Mouse (Mus musculus): ENCODE results near the gene S100a10. TPM values are rescaled to one million over a fixed set of nuclear protein-coding genes. Genes with fewer than 3 reads are reported as not detected.

S100a10 gene
- polyA plus RNA-seq, 1 experiment from 2014 or later, result 89.9 TPM

DNA sequence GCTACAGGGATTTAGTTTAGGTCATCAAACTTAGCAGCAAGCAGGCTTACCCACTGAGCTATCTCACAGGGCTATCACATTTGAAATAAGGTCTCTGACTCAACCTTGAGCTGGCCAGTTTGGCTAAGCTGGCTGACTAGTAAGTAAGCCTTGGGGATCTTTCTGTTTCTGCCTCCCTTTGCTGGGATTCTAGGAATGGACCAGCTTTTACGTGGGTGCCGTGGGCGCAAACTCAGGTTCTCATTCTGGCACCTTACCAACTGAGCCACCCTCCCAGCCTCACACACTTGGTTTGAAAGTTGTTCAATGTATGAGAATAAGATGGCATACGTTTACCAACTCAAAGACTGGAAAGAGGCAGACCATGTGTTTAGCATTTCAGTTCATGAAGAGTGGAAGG lies 8.3 kb downstream of the S100a10 start:
- no peak overlapping the region for H3K27ac ChIP-seq
- H3K27me3 ChIP-seq, result no peaks in the 10 kb centered on the region
- 95% methylated on average over 4 of the region's 4 CpGs for WGBS
- no peak overlapping the region for H3K4me3 ChIP-seq
- no peak overlapping the region for H3K4me2 ChIP-seq
- no peaks in the 10 kb centered on the region for H3K36me3 ChIP-seq (ENCODE audit: poor library complexity, severe bottlenecking)
- no peaks in the 10 kb centered on the region for H3K9me3 ChIP-seq (replicated peaks)
- no peak for ATAC-seq
- no peaks in the 10 kb centered on the region for H3K4me1 ChIP-seq
- H3K9ac ChIP-seq, result no peak overlapping the region

DNA sequence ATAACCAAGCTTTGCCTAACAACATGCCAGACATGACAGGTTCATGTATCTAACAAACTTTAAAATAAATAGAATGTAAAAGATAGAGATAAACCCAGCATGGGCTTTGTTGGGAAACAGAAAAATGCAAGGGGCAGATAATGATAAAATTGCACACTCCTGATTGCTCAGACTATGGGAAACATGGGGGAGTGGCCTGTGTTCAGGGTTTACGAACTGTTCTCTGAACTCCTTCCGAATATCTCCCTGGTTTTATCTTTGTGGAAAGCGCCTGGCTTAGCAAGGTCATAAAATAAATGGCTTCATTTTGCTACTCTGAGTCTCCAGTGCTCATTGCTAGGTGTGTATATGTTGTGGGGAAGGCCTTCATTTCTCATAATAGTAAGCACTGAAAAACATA lies 12.0 kb downstream of the S100a10 start:
- Histone ChIP-seq H3K9me3 (replicated peaks) (no peaks in the 10 kb centered on the region), H3K27ac (no peak overlapping the region), H3K36me3 (ENCODE audit: poor library complexity, severe bottlenecking) (no peaks in the 10 kb centered on the region), H3K27me3 (no peaks in the 10 kb centered on the region), H3K9ac (no peak overlapping the region), H3K4me1 (no peaks in the 10 kb centered on the region), H3K4me2 (no peak overlapping the region), H3K4me3 (no peak overlapping the region)
- no peak for ATAC-seq
- WGBS, result 97% methylated on average over 3 of the region's 3 CpGs

DNA sequence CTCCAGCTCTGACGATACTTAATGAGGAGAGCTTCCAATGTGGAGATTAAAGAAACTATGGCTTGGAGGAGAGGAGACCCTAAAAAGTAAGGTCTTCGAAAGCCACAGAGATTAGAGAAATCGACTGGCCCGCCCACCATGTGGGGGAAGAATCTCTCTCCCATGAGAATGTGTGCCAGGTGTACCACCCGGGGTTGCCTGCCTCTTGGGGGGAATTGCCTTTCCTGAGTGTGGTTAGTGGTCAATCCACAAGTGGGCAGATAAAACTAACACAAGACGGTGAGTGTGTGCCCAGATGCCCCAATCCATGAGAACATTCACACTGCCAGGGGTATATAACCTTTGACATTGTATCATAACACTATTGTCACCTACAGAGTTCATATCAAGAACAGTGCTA lies 12.8 kb downstream of the S100a10 start:
- ATAC-seq, result no peak
- Histone ChIP-seq H3K9ac (no peak overlapping the region), H3K4me3 (no peak overlapping the region), H3K36me3 (ENCODE audit: poor library complexity, severe bottlenecking) (no peaks in the 10 kb centered on the region), H3K27me3 (no peaks in the 10 kb centered on the region), H3K4me1 (no peaks in the 10 kb centered on the region), H3K4me2 (no peak overlapping the region), H3K9me3 (replicated peaks) (no peaks in the 10 kb centered on the region), H3K27ac (no peak overlapping the region)
- WGBS, result 90% methylated on average over 6 of the region's 6 CpGs

DNA sequence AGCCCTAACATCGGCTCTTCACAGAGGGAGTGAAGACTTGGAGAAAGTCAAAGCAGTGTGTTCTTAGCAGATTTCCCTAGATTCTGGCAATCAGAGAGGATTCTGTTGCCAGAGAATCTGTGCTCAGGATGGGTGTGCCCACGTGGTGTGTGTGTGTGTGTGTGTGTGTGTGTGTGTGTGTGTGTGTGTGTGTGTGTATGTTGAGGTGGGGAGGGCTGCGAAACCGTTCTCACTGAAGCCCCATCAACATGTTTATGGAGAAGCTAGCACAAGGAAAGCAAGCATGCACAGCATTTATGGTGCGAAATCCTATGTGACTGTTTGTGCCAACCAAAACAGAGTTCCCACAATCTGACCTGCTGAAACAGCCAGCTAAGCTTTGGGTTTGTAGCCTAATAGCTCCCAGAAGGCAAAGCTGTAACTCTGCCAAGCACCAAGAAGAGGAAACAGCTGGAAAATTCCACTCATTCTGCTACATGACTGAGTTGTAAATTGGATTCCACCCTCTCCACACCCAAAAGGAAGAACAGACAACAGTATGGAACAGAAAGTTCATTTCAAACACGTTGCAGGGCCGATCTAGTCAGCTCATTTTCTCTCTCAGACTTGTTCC lies 13.7 kb downstream of the S100a10 start:
- H3K36me3 ChIP-seq (ENCODE audit: poor library complexity, severe bottlenecking), result no peaks in the 10 kb centered on the region
- H3K9ac ChIP-seq, result no peak overlapping the region
- H3K4me2 ChIP-seq, result no peak overlapping the region
- ATAC-seq, result peak; percentile 16; the same call in 1 of the 2 replicates
- H3K4me1 ChIP-seq, result no peaks in the 10 kb centered on the region
- no peak overlapping the region for H3K27ac ChIP-seq
- no peaks in the 10 kb centered on the region for H3K27me3 ChIP-seq
- H3K4me3 ChIP-seq, result no peak overlapping the region
- H3K9me3 ChIP-seq (replicated peaks), result no peaks in the 10 kb centered on the region
- 87% methylated on average over 7 of the region's 7 CpGs for WGBS

DNA sequence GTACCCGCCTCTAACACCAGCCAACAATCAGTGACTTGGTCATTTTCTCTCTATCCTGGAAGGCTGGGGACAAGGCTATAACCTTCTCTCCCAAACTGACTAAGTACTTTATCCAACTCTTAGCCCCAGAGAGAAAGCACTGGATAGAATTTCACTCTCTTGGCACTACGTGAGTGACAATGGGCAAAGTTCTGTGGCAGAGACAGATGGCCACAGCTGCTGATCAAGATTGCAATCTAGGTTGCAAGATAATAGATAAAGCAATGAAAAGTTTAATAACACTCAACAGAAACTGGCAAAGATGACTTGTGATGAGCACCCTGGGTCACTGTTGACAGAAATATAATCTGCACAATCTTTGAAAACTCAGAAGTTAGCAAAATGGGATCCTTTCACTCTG lies 14.2 kb downstream of the S100a10 start:
- Histone ChIP-seq H3K36me3 (ENCODE audit: poor library complexity, severe bottlenecking) (no peaks in the 10 kb centered on the region), H3K9ac (no peak overlapping the region), H3K4me3 (no peak overlapping the region), H3K9me3 (replicated peaks) (no peaks in the 10 kb centered on the region), H3K4me1 (no peaks in the 10 kb centered on the region), H3K4me2 (no peak overlapping the region), H3K27me3 (no peaks in the 10 kb centered on the region), H3K27ac (no peak overlapping the region)
- no peak for ATAC-seq
- 70% methylated on average over 2 of the region's 2 CpGs for WGBS

DNA sequence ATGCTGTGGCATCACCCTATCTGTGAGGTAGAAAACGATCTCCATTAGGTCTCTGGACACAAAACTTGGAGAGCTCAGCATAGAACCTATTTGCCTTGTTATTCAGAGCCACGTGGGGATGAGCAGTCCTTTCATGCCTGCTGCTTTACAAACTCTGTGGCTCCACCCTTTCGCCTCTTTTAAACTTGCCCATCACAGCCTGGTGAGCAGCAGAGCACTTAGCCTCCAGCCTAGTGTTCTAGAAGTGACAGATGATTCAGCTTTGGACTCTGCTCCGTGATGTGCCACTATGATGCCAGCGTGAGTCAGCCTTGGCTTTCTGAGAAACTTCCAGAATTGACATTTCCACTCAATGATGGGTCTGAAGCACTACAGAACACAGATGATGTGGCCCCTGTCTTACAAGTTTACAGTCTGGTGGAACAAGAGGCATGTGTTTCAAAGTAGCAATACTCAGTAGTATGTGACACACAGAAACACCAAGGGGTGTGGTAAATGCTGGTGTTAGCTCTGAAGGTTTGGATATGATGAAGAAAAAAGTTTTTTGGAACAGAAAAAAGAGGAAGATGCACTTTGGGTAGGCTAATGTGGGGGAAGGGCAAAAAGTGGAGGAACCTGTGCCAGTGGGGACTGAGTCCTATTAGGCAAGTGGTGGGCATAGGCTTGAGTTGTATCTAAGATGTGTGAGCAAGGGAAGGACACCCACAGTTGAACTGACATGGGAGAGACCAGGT lies 17.3 kb downstream of the S100a10 start:
- WGBS, result 71% methylated on average over 5 of the region's 5 CpGs

DNA sequence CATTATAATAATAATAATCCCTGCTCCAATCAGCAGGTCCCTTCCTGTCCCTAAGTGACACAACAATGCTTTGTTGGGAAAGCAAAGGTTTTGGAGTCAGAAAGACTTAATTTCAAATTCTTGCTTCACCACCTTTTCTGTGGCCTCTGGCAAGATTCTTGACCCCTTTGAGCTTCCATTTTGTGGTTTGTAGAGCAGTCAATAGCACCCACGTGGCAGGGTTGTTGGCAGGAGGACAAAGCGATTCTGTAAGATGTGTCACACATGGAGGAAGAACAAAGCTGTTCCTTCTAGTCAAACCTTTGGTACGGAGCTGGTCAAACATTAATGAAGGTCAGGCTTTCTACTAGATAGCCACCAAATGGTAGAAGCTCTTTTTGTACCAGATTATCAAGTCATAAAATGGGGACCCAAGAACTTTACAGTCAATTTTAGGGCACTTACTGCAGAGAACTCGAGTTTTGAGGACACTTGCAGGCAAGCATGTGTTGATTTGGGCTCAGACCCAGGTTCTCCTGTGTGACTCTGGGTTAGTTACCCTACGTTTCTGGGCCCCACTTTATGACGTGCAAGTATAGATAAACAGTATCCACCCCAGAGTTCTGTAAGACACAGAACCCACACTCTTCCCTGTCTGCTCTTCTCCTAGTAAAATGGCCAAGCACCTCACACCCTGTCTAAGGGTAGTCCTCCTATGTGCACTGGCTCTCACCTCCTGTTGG lies 24.6 kb downstream of the S100a10 start:
- ATAC-seq, result no peak
- no peaks in the 10 kb centered on the region for H3K9me3 ChIP-seq (replicated peaks)

More for the DNA sequence above, 17.3 kb downstream of the S100a10 start:
- Histone ChIP-seq H3K4me3 (no peak overlapping the region), H3K36me3 (ENCODE audit: poor library complexity, severe bottlenecking) (no peaks in the 10 kb centered on the region), H3K27ac (no peak overlapping the region), H3K9me3 (replicated peaks) (no peaks in the 10 kb centered on the region), H3K4me2 (no peak overlapping the region), H3K9ac (no peak overlapping the region), H3K4me1 (no peaks in the 10 kb centered on the region), H3K27me3 (no peaks in the 10 kb centered on the region)
- ATAC-seq, result no peak

DNA sequence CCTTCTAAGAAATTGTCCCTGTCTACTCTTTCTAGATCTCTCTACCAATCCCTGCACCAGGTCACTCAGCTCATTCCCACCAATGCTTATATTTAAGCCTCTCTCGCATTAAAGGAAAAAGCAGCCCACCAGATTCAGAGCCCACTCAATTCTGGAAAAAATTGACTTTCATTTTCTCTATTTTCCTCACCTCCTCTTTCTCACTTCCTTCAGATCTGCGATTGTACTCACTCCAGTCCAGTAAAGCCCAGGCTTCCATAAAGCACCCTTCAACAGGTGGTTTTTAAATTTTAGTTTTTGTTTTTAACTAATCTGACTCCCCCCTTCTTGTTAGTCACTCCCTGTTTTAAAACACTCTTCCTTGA lies 25.1 kb downstream of the S100a10 start:
- no peaks in the 10 kb centered on the region for H3K4me1 ChIP-seq
- H3K4me2 ChIP-seq, result no peak overlapping the region
- H3K36me3 ChIP-seq (ENCODE audit: poor library complexity, severe bottlenecking), result no peaks in the 10 kb centered on the region
- H3K27ac ChIP-seq, result no peak overlapping the region
- ATAC-seq, result no peak
- H3K4me3 ChIP-seq, result no peak overlapping the region
- H3K9me3 ChIP-seq (replicated peaks), result no peaks in the 10 kb centered on the region
- H3K27me3 ChIP-seq, result no peaks in the 10 kb centered on the region
- no peak overlapping the region for H3K9ac ChIP-seq
- WGBS, result 95% methylated on average over 2 of the region's 2 CpGs

More for the DNA sequence above, 24.6 kb downstream of the S100a10 start:
- H3K4me2 ChIP-seq, result no peak overlapping the region
- H3K4me3 ChIP-seq, result no peak overlapping the region
- no peaks in the 10 kb centered on the region for H3K27me3 ChIP-seq
- H3K4me1 ChIP-seq, result no peaks in the 10 kb centered on the region
- H3K9ac ChIP-seq, result no peak overlapping the region
- no peaks in the 10 kb centered on the region for H3K36me3 ChIP-seq (ENCODE audit: poor library complexity, severe bottlenecking)
- no peak overlapping the region for H3K27ac ChIP-seq
- 78% methylated on average over 6 of the region's 6 CpGs for WGBS

DNA sequence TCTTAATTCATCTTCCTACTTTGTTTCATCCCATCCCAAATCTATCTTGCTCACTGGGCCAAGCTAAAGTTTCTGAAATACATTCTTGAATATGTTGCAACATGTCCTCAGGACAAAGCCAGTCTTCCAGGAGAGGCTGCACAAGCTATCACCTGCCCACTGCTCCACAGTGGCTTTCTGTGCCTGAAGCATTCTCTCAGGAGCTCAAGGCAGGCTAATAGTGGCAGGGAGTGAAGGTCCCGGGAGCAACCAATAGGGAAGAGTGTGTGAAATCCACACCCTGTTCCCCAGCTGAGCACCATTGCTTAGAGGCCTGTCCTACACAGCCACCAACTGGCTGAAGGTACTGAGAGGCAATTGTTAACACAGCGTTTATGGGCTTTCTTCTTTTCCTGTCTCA lies 26.1 kb downstream of the S100a10 start:
- no peak overlapping the region for H3K4me2 ChIP-seq
- H3K9me3 ChIP-seq (replicated peaks), result no peaks in the 10 kb centered on the region
- H3K4me1 ChIP-seq, result no peaks in the 10 kb centered on the region
- WGBS, result 60% methylated on average over 2 of the region's 2 CpGs
- ATAC-seq, result no peak
- no peak overlapping the region for H3K9ac ChIP-seq
- no peaks in the 10 kb centered on the region for H3K27me3 ChIP-seq
- no peak overlapping the region for H3K4me3 ChIP-seq
- H3K36me3 ChIP-seq (ENCODE audit: poor library complexity, severe bottlenecking), result no peaks in the 10 kb centered on the region
- no peak overlapping the region for H3K27ac ChIP-seq

DNA sequence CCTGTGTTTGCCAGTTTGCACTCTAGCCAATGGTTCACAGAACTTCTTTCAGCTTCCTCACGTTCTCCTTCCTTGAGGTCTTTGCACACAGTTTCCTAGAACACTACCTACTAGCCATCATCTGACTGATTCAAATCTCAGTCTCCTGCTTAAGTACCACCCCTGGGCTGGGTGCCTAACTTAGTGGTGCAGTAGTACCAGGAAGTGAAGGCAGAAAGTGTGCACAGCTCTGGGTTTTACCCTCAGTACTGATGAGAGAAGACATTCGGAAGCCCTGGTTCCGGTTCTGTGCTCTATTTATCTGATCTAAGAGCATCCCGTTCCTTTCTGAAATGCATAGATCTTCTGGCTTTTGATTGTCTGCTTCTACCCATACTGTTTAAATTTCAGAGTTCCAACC lies 26.8 kb downstream of the S100a10 start:
- H3K4me2 ChIP-seq, result no peak overlapping the region
- ATAC-seq, result no peak
- H3K9ac ChIP-seq, result no peak overlapping the region
- H3K9me3 ChIP-seq (replicated peaks), result no peaks in the 10 kb centered on the region
- H3K36me3 ChIP-seq (ENCODE audit: poor library complexity, severe bottlenecking), result no peaks in the 10 kb centered on the region
- no peaks in the 10 kb centered on the region for H3K27me3 ChIP-seq
- no peak overlapping the region for H3K4me3 ChIP-seq
- no peaks in the 10 kb centered on the region for H3K4me1 ChIP-seq
- no peak overlapping the region for H3K27ac ChIP-seq
- 93% methylated on average over 4 of the region's 4 CpGs for WGBS

DNA sequence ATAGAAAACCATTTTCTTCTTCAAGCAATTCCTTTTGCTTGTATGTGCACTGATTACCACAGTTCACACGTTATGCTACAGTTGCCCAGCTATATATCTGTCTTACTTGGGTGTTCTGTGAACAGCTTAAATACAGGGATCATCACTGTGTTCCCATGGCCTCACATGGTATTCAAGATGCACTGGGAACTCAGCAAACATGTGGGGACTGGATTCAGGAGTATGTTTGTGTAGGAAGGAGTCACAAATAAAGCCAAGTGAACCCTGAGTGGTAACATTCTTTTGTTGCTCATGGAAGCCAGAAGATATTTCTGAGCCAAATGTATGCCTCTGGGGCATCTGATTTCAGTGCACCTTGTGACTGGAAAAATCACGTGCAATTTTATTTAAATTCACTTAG lies 28.2 kb downstream of the S100a10 start:
- WGBS, result 75% methylated on average over 2 of the region's 2 CpGs
- no peak for ATAC-seq

DNA sequence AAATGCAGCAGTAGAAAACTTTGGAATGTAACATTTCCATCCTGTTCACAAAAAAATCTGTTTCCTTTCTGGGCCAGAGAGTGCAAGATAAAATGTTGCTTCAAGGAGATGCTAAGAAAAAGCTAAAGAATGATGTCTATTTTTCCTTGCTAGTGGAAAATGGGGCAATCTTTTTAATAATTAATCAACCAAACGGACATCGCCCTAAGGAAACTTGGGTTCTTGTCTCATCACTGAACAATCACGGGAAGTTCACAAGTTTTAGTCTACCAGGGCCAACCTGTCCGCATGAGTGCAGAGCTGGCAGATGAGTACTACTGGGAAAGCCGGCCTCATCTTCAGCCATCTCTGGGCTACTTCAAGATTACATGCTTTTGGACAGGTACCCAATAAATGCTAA lies 34.7 kb downstream of the S100a10 start:
- no peak for ATAC-seq
- WGBS, result 93% methylated on average over 5 of the region's 5 CpGs
- Histone ChIP-seq H3K27ac (no peak overlapping the region), H3K4me2 (no peak overlapping the region), H3K4me3 (no peak overlapping the region), H3K9ac (no peak overlapping the region), H3K36me3 (ENCODE audit: poor library complexity, severe bottlenecking) (no peaks in the 10 kb centered on the region), H3K4me1 (no peaks in the 10 kb centered on the region), H3K27me3 (no peaks in the 10 kb centered on the region), H3K9me3 (replicated peaks) (no peaks in the 10 kb centered on the region)

More for the DNA sequence above, 28.2 kb downstream of the S100a10 start:
- Histone ChIP-seq H3K27ac (no peak overlapping the region), H3K27me3 (no peaks in the 10 kb centered on the region), H3K9me3 (replicated peaks) (no peaks in the 10 kb centered on the region), H3K4me2 (no peak overlapping the region), H3K4me3 (no peak overlapping the region), H3K4me1 (no peaks in the 10 kb centered on the region), H3K9ac (no peak overlapping the region), H3K36me3 (ENCODE audit: poor library complexity, severe bottlenecking) (no peaks in the 10 kb centered on the region)

All from forebrain, embryonic 13.5 days (tissue).